Mouse (Mus musculus): ENCODE results near the gene 1700030J22Rik. TPM values are rescaled to one million over a fixed set of nuclear protein-coding genes. Genes with fewer than 3 reads are reported as not detected.
A peak's percentile ranks its signal among the peaks of the same experiment; 100 is the strongest.

Gene 1700030J22Rik
- total RNA-seq, 1 experiment from 2014 or later = 0.05 TPM

- ATAC-seq (replicated peaks; ENCODE audit: low read depth, poor library complexity, severe bottlenecking) = no peak
Measured at GRCm38 (mm10) chr8:116954415-116954814, 24.3 kb downstream of the 1700030J22Rik start.

- no peak for ATAC-seq (replicated peaks; ENCODE audit: low read depth, poor library complexity, severe bottlenecking)
Measured at GRCm38 (mm10) chr8:116952428-116952827, 26.3 kb downstream of the 1700030J22Rik start.

- ATAC-seq (replicated peaks; ENCODE audit: low read depth, poor library complexity, severe bottlenecking) = no peak
Measured at GRCm38 (mm10) chr8:116951778-116952177, 27.0 kb downstream of the 1700030J22Rik start.

GRCm38 (mm10) chr8:116951369-116951768 lies 27.4 kb downstream of the 1700030J22Rik start:
- ATAC-seq (replicated peaks; ENCODE audit: low read depth, poor library complexity, severe bottlenecking) = no peak

- peak; percentile 22 for ATAC-seq (replicated peaks; ENCODE audit: low read depth, poor library complexity, severe bottlenecking)
Measured at GRCm38 (mm10) chr8:116947589-116947988, 31.2 kb downstream of the 1700030J22Rik start.

- no peak for ATAC-seq (replicated peaks; ENCODE audit: low read depth, poor library complexity, severe bottlenecking)
Measured at GRCm38 (mm10) chr8:116946851-116947250, 31.9 kb downstream of the 1700030J22Rik start.

GRCm38 (mm10) chr8:116946268-116946838 lies 32.4 kb downstream of the 1700030J22Rik start:
- peak; percentile 33 for ATAC-seq (replicated peaks; ENCODE audit: low read depth, poor library complexity, severe bottlenecking)

- ATAC-seq (replicated peaks; ENCODE audit: low read depth, poor library complexity, severe bottlenecking) = no peak
Measured at GRCm38 (mm10) chr8:116945169-116945910, 33.4 kb downstream of the 1700030J22Rik start.

- ATAC-seq (replicated peaks; ENCODE audit: low read depth, poor library complexity, severe bottlenecking) = no peak
Measured at GRCm38 (mm10) chr8:116944385-116944696, 34.4 kb downstream of the 1700030J22Rik start.

GRCm38 (mm10) chr8:116943555-116944384 lies 35.0 kb downstream of the 1700030J22Rik start:
- peak; percentile 16 for ATAC-seq (replicated peaks; ENCODE audit: low read depth, poor library complexity, severe bottlenecking)

- peak; percentile 39 for ATAC-seq (replicated peaks; ENCODE audit: low read depth, poor library complexity, severe bottlenecking)
Measured at GRCm38 (mm10) chr8:116943161-116943554, 35.6 kb downstream of the 1700030J22Rik start, which contains the start of gene Atmin. Atmin (plus strand) TSS chr8:116943393.

GRCm38 (mm10) chr8:116942284-116943058 lies 36.3 kb downstream of the 1700030J22Rik start:
- 0 out of 2 replicates have a peak, but pooled peaks have one; percentile 16 for ATAC-seq (replicated peaks; ENCODE audit: low read depth, poor library complexity, severe bottlenecking)

- ATAC-seq (replicated peaks; ENCODE audit: low read depth, poor library complexity, severe bottlenecking) = no peak
Measured at GRCm38 (mm10) chr8:116935506-116935905, 43.3 kb downstream of the 1700030J22Rik start.

- ATAC-seq (replicated peaks; ENCODE audit: low read depth, poor library complexity, severe bottlenecking) = no peak
Measured at GRCm38 (mm10) chr8:116934976-116935375, 43.8 kb downstream of the 1700030J22Rik start.

GRCm38 (mm10) chr8:116928588-116928987 lies 50.2 kb downstream of the 1700030J22Rik start:
- no peak for ATAC-seq (replicated peaks; ENCODE audit: low read depth, poor library complexity, severe bottlenecking)

- ATAC-seq (replicated peaks; ENCODE audit: low read depth, poor library complexity, severe bottlenecking) = peak; percentile 80
Measured at GRCm38 (mm10) chr8:116927880-116928279, 50.9 kb downstream of the 1700030J22Rik start.

GRCm38 (mm10) chr8:116923526-116923925 lies 55.2 kb downstream of the 1700030J22Rik start:
- no peak for ATAC-seq (replicated peaks; ENCODE audit: low read depth, poor library complexity, severe bottlenecking)

GRCm38 (mm10) chr8:116922060-116922757 lies 56.5 kb downstream of the 1700030J22Rik start:
- ATAC-seq (replicated peaks; ENCODE audit: low read depth, poor library complexity, severe bottlenecking) = no peak

GRCm38 (mm10) chr8:116921337-116922059 lies 57.3 kb downstream of the 1700030J22Rik start, which contains the start of the genes Cmc2 and Cenpn:
Cmc2 (minus strand) TSS chr8:116921455.
Cenpn (plus strand) TSS chr8:116921730.
- peak; percentile 87 for ATAC-seq (replicated peaks; ENCODE audit: low read depth, poor library complexity, severe bottlenecking)

Measured in common myeloid progenitor, adult 5-6 weeks (primary cell).